Mouse (Mus musculus): ENCODE data around the gene 2900026A02Rik.

- no peak for TF ChIP-seq CTCF (IDR thresholded peaks at IDR 0.05)
- no peak for TF ChIP-seq POLR2A (IDR thresholded peaks at IDR 0.05; ENCODE audit: insufficient read depth, low read depth, low read length)
Observed at GRCm38 (mm10) chr5:113199772-113200134, 21.3 kb downstream of the 2900026A02Rik start.

Data from heart, adult 2 months (tissue).